Mouse (Mus musculus) lung, embryonic 16.5 days (tissue): ENCODE data around the gene Fgd6. TPM values are rescaled to one million over a fixed set of nuclear protein-coding genes. Genes with fewer than 3 reads are reported as not detected.

Source experiments
- ATAC-seq: fragments of 200-750 bp; cut with Nextera tagmentation; 2 replicates; pipeline ENCODE4 v1.8.0; 2017; ENCODE audit warnings: low read depth, mild to moderate bottlenecking, moderate library complexity
- H3K27ac ChIP-seq: fragments of 300-500 bp; sonication (generic); 2 replicates; pipeline ENCODE4 v1.5.1; 2014; ENCODE audit warnings: mild to moderate bottlenecking, control low read depth, low read length
- H3K27me3 ChIP-seq: fragments of 300-500 bp; sonication (generic); 2 replicates; pipeline ENCODE4 v1.6.1; 2014; ENCODE audit warnings: low read depth, low read length, mixed read lengths; ENCODE audit not compliant: control insufficient read depth, insufficient read depth
- H3K36me3 ChIP-seq: fragments of 300-500 bp; sonication (generic); 2 replicates; pipeline ENCODE4 v1.6.1; 2014; ENCODE audit warnings: low read length; ENCODE audit not compliant: control insufficient read depth, insufficient read depth
- H3K4me1 ChIP-seq: fragments of 300-500 bp; sonication (generic); replicated peaks from 2 replicates; pipeline ENCODE4 v1.6.1; 2014; ENCODE audit warnings: low read length, mixed read lengths; ENCODE audit not compliant: control insufficient read depth, insufficient read depth
- H3K4me2 ChIP-seq: fragments of 300-500 bp; sonication (generic); 2 replicates; pipeline ENCODE4 v1.6.1; 2014; ENCODE audit warnings: low read depth, low read length, control low read depth
- H3K4me3 ChIP-seq: fragments of 300-500 bp; sonication (generic); 2 replicates; pipeline ENCODE4 v1.5.1; 2014; ENCODE audit warnings: mild to moderate bottlenecking, low read length, control low read depth
- H3K9ac ChIP-seq: fragments of 300-500 bp; sonication (generic); 2 replicates; pipeline ENCODE4 v1.6.1; 2014; ENCODE audit warnings: low read length, control low read depth
- H3K9me3 ChIP-seq: fragments of 300-500 bp; sonication (generic); 2 replicates; pipeline ENCODE4 v1.6.1; 2016; ENCODE audit warnings: low read length; ENCODE audit not compliant: control insufficient read depth
- WGBS: fragments of 180-500 bp; shearing (Covaris S2); extraction: QIAGEN DNeasy Blood & Tissue Kit; methylation state at CpG from one replicate; pipeline ENCODE4 v1.1.7; 2014; 5-methylcytosine and 5-hydroxymethylcytosine counted together
- polyA plus RNA-seq: library from polyadenylated mRNA; unstranded; fragments of >200 nt; fragmentation: Nextera tagmentation; extraction: Ambion mirVana; gene quantifications from 2 replicates; pipeline ENCODE4 v1.2.1, GENCODE M21; 2015

Gene Fgd6
- polyA plus RNA-seq, 1 experiment from 2014 or later = 2.9 TPM

DNA sequence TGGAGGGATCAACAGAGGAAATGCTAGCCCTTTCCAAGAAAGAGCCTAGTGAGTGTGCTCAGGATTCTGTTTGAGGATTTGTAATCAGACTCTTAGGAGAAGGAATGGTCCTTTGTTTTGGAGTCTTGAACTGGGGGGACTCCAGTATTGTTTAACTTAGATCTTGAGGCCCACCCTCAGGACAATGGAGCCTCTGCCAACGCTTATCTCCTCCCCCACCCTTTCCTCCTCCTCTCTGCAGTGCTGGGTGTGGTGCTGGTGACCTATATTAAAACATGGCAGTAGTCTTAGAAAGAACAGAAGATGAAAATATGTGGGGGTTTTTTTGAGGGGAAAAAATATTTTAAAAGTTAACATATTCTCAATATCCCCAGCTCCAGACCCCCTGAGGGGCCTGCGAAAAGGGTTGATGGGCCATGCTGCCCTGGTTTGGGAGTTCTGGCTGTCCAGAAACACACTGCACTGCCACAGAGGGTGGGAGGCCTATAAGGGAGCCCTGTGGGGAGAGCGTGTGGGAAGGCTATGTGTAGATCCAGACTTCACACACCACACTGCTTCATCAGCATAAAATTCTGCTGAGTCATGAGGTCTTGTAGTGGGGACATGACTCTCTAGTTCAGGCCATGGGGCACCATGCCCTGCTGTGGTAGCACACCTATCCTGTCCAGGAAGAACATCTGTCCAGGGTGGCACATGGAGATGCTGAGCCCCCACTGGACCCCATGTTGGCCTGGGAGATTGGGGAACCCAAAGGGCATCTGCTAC lies 61.5 kb downstream of the Fgd6 start:
- Histone ChIP-seq H3K27me3 (no peaks in the 10 kb centered on the region), H3K4me1 (peaks cover 12% of the 10 kb centered on the region), H3K36me3 (peaks cover 1% of the 10 kb centered on the region; the same call in 1 of the 2 replicates), H3K4me2 (no peak overlapping the region), H3K4me3 (no peak overlapping the region), H3K27ac (peak overlapping the region; percentile 64), H3K9ac (no peak overlapping the region), H3K9me3 (peaks cover under 1% of the 10 kb centered on the region)
- ATAC-seq = 0 out of 2 replicates have a peak, but pooled peaks have one; percentile 45
- WGBS = 70% methylated on average over 3 of the region's 3 CpGs

DNA sequence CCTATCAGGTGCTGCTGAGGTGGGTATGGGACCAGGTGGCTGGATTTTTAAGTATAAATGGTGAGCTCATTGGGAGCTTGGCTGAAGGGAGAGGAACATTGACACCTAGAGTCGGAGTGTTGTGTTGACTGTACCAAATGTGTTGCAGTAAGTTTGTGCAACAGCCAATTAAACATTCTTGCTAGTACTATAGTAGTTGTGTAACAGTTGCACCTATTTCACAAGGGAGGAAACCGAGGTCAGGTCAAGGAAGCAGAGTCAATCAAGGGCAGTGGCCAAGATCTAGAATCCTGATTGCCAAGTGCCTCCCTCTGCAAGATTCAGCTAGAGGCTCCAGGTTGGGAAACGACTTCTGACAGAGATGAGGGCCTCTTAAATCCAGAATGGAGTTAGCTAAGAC lies 62.3 kb downstream of the Fgd6 start:
- no peaks in the 10 kb centered on the region for H3K27me3 ChIP-seq
- no peak overlapping the region for H3K9ac ChIP-seq
- H3K36me3 ChIP-seq = no peaks in the 10 kb centered on the region
- WGBS = 80% methylated on average over 3 of the region's 3 CpGs
- H3K4me1 ChIP-seq = peaks cover 12% of the 10 kb centered on the region
- no peaks in the 10 kb centered on the region; the same call in 1 of the 2 replicates for H3K9me3 ChIP-seq
- no peak overlapping the region for H3K4me2 ChIP-seq
- no peak overlapping the region for H3K27ac ChIP-seq
- no peak for ATAC-seq
- no peak overlapping the region for H3K4me3 ChIP-seq

DNA sequence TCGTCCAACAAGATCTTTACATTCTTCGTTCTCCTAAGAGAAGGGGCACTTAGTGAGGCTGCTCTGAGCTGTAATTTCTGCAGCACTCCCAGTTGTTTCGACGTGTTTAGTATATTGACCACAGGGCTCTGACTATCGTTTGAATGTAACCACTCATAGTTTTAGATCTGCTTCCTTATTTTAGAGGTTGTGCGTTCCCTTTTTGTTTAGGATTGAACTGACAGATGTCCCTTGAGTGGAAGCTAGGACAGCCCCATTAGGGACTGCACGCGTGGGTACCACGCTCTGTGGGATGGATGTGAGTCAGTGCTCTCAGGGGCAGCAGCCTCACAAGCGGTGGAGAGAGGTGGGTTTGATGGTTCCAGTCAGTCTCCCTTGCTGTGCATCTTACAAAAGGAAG lies 69.7 kb downstream of the Fgd6 start:
- Histone ChIP-seq H3K4me3 (no peak overlapping the region), H3K27me3 (no peaks in the 10 kb centered on the region), H3K36me3 (no peaks in the 10 kb centered on the region), H3K27ac (no peak overlapping the region), H3K9me3 (no peaks in the 10 kb centered on the region), H3K4me1 (0 out of 2 replicates have a peak, but pooled peaks cover 3% of the 10 kb centered on the region), H3K4me2 (no peak overlapping the region), H3K9ac (no peak overlapping the region)
- 88% methylated on average over 10 of the region's 10 CpGs for WGBS
- ATAC-seq = no peak

DNA sequence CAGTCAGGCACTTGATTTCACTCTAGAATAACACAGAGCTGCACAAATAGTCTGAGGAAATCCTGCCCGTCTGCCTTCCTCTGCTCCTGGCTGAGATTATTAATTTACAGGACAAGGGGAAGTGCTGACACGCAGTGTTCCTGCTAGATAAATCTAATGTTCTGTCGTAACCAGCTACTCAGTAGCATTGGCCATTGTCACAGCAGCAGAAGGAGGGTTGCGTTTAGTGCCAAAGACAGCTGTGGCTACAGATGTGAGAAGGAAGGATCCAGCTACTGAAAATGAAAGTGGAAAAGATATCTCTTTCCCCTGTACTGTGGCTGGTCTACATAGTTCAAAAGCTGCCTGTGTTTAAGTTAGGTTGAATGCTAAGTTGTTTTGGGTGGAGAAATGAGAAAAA lies 71.4 kb downstream of the Fgd6 start:
- Histone ChIP-seq H3K4me1 (0 out of 2 replicates have a peak, but pooled peaks cover 3% of the 10 kb centered on the region), H3K9me3 (no peaks in the 10 kb centered on the region), H3K9ac (no peak overlapping the region), H3K4me2 (no peak overlapping the region), H3K4me3 (no peak overlapping the region), H3K27me3 (no peaks in the 10 kb centered on the region), H3K36me3 (no peaks in the 10 kb centered on the region), H3K27ac (peak overlapping the region; percentile 7)
- WGBS = 20% methylated on average over 4 of the region's 4 CpGs
- peak; percentile 90 for ATAC-seq

DNA sequence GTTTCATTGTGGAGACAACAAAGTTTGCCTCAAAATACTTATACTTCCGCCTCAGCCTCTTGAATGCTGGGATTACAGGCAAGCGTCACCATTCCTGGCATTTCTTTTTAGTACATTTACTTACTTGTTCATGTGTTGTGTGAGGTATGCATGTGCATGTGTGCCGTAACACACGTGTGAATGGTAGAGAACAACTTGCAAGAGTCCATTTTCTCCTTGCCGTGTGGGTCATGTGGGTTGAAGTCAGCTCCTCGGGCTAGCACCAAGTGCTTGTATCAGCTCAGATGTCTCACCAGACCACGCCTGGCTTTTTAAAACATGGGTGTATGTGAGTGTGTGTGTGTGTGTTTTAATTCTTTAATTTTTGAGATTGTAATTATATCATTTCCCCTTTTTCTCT lies 71.8 kb downstream of the Fgd6 start:
- H3K27ac ChIP-seq = peak overlapping the region; percentile 7

DNA sequence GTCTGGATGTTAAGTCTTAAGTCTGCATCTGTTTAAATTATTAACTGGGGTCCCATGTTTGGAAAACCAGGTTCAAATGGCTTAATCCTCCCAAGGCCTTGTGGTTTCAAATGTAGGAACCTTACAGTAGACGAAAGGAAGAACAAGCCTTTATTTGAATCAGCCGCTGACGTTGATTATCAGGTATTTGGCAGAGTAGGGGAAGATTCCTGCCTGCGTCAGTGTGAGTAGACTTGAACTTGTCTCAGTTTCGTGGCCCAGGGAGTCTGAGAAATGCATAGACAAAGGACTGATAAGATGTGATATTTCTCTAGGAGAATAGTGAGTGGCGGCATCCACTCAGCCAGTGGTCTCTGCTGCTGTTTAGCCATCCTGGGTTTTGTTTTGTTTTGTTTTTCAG lies 73.0 kb downstream of the Fgd6 start:
- Histone ChIP-seq H3K4me3 (no peak overlapping the region), H3K9me3 (no peaks in the 10 kb centered on the region), H3K4me1 (0 out of 2 replicates have a peak, but pooled peaks cover 3% of the 10 kb centered on the region), H3K27ac (no peak overlapping the region), H3K4me2 (no peak overlapping the region), H3K9ac (no peak overlapping the region), H3K27me3 (no peaks in the 10 kb centered on the region), H3K36me3 (no peaks in the 10 kb centered on the region)
- no peak for ATAC-seq
- 90% methylated on average over 6 of the region's 6 CpGs for WGBS

More for the DNA sequence above, 71.8 kb downstream of the Fgd6 start:
- WGBS = 88% methylated on average over 7 of the region's 7 CpGs
- Histone ChIP-seq H3K4me3 (no peak overlapping the region), H3K9me3 (no peaks in the 10 kb centered on the region), H3K4me1 (0 out of 2 replicates have a peak, but pooled peaks cover 3% of the 10 kb centered on the region), H3K36me3 (no peaks in the 10 kb centered on the region), H3K9ac (no peak overlapping the region), H3K27me3 (no peaks in the 10 kb centered on the region), H3K4me2 (no peak overlapping the region)
- no peak for ATAC-seq

DNA sequence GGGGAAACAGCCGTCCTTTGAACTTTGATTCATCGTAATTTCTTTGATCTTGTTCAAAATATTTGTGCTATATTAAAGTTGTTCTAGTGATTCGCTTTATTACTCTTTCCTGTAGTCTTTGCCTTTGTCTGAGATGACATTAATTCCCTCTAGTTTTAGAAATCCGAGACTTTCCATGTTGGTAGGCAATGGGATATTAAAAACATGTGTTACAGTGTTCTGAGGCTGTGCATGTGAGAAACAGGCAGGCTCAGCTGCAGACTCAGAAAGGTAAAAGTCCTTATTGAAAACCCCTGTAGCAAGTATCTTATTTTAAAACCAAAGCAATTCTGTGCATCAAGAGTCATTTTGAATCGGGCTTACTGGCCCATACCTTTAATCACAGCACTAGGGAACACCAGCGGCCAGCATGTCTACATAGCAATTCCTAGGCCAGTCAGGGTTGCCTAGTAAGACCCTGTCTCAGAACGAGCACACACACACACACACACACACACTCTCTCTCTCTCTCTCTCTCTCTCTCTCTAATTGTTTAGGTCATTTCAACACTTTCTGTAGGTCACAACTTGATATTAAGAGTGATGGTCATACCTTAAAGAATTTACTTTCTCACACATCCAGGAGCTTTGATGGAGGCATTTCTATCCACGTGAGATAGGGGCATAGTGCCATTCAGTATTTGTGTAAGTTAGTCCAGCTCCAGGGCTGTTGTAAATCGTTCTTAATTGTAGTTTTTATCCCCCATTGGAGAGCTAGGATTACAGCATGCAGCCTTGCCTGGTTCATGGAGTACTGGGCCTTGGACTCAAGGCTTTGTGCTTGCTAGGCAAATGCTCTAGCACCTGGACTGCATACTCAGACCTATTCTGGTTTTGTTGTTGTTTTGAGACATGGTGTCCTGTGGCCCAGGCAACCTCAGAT lies 75.3 kb downstream of the Fgd6 start:
- WGBS = 72% methylated on average over 9 of the region's 9 CpGs
- H3K4me2 ChIP-seq = no peak overlapping the region
- H3K9me3 ChIP-seq = no peaks in the 10 kb centered on the region
- no peak overlapping the region for H3K27ac ChIP-seq
- H3K4me1 ChIP-seq = peaks cover 9% of the 10 kb centered on the region
- no peak overlapping the region for H3K4me3 ChIP-seq
- H3K36me3 ChIP-seq = no peaks in the 10 kb centered on the region
- no peaks in the 10 kb centered on the region for H3K27me3 ChIP-seq
- no peak overlapping the region for H3K9ac ChIP-seq
- no peak for ATAC-seq

DNA sequence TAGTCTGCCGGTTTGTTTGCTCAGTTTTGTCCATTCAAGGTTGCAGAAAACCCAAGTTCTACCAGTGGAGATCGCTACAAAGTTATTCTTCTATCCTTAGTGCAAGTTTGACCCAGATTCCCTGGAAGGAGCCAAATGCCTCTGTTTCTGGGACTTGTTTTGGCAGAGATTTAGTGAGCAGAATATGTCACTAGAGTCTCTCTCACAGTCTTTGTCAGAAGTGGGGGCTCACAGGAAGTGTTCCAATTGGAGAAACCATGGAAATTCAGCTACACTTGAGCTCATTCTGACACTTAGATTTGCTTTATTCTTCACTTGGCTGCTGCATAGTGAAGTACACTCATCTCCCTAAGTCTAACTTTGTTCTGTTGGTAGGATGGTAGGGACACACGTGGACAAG lies 76.4 kb downstream of the Fgd6 start:
- ATAC-seq = no peak
- Histone ChIP-seq H3K4me3 (no peak overlapping the region), H3K9me3 (no peaks in the 10 kb centered on the region), H3K4me2 (no peak overlapping the region), H3K4me1 (peaks cover 7% of the 10 kb centered on the region), H3K27me3 (no peaks in the 10 kb centered on the region), H3K27ac (no peak overlapping the region), H3K9ac (no peak overlapping the region), H3K36me3 (no peaks in the 10 kb centered on the region)
- WGBS = 76% methylated on average over 3 of the region's 3 CpGs
